Mouse (Mus musculus) lung, adult 2 months (tissue): ENCODE results near the gene Metrn. TPM values are rescaled to one million over a fixed set of nuclear protein-coding genes. Genes with fewer than 3 reads are reported as not detected.
A peak's percentile ranks its signal among the peaks of the same experiment; 100 is the strongest.

Experiments
- DNase-seq: peaks from one replicate; pipeline ENCODE4 v3.0.0; 2022
- H3K4me1 ChIP-seq: fragments of 200-500 bp; 2 replicates; pipeline ENCODE4 v1.6.1; 2011; ENCODE audit warnings: low read length; ENCODE audit not compliant: control insufficient read depth, insufficient read depth
- H3K4me3 ChIP-seq: fragments of 200-500 bp; replicated peaks from 2 replicates; pipeline ENCODE3; 2011; ENCODE audit warnings: low read depth, mild to moderate bottlenecking, control low read depth, low read length; ENCODE audit errors: extremely low read depth
- CTCF ChIP-seq: fragments of 200-500 bp; IDR thresholded peaks from 2 replicates; pipeline ENCODE4 v1.5.1; 2011; ENCODE audit warnings: mild to moderate bottlenecking, low read length, control low read depth; ENCODE audit not compliant: insufficient read depth
- POLR2A ChIP-seq: fragments of 200-500 bp; IDR thresholded peaks from 2 replicates; pipeline ENCODE4 v1.6.1; 2011; ENCODE audit warnings: low read depth, mild to moderate bottlenecking, control low read depth, low read length, borderline replicate concordance; ENCODE audit errors: extremely low read depth
- WGBS: fragments of 180-500 bp; shearing (Covaris S2); methylation state at CpG from one replicate; pipeline ENCODE4 v1.1.7; 2018; 5-methylcytosine and 5-hydroxymethylcytosine counted together
- polyA plus RNA-seq: library from polyadenylated mRNA; depleted of rRNA; stranded (reverse); fragments of >200 nt; gene quantifications from 2 replicates; pipeline ENCODE4 v1.2.3, GENCODE M21; 2012

Gene Metrn
- polyA plus RNA-seq, 1 experiment: 44.9 TPM

DNA sequence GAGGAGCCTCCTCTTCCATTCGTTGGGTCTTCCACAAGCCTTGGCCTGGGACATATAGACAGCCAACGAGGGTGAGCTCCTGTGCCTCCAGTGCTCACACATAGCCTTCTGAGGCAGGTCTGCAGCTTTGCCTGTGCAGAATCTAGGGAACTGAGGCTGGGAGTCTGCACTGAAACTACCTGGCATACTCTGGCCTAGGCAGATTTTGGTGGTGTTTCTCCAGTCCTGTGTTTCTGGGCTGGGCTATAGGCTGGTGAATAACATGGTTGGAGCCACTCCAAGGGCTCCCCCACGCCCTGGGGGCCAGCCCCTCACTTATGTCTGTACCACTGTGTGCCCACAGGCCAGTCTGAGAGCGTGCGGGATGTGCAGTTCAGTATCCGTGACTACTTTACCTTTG lies 28.4 kb upstream of the Metrn start:
- 86% methylated on average over 6 of the region's 6 CpGs for WGBS
- TF ChIP-seq CTCF: no peak
- TF ChIP-seq POLR2A: no peak
- no peak for DNase-seq
- Histone ChIP-seq H3K4me3 (no peak overlapping the region), H3K4me1 (peaks cover 13% of the 10 kb centered on the region)

DNA sequence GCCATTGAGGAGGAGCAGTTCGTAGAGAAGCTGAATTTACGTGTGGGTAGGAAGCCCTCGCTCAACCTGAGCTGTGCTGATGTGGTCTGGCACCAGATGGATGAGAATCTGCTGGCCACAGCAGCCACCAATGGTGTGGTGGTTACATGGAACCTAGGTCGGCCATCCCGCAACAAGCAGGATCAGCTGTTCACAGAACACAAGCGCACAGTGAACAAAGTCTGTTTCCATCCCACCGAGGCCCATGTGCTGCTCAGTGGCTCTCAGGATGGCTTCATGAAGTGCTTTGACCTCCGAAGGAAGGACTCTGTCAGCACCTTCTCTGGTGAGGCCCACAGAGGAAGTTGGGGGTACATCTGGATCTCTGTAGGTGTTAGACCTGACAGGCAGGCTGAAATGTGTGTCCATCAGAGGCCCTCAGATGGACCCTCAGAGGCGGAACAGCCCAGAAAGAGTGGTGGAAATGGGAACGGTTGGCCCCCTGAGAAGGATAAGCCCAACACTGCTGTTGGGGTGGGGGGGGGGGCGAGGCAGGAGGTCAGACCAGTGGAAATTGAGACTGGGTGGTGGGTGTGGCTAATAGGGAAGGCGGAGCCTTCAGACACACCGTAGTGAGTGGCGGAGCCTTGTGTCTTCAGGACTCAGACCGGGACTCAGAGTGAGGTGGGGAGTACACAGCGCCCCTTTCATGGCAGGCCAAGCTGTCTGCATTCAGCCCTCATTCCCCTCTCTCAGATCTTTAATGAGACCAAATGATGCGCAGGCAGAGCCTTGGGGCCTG lies 27.6 kb upstream of the Metrn start:
- no peak for DNase-seq
- WGBS: 70% methylated on average over 16 of the region's 17 CpGs
- H3K4me3 ChIP-seq: no peak overlapping the region
- peaks cover 12% of the 10 kb centered on the region for H3K4me1 ChIP-seq
- TF ChIP-seq POLR2A (no peak), CTCF (no peak)

GRCm38 (mm10) chr17:25823452-25823851 lies 26.5 kb upstream of the Metrn start, which contains the start of gene Wdr24:
Gene Wdr24 (plus strand): TSS chr17:25823627.
- 0% methylated on average over 18 of the region's 18 CpGs for WGBS
- peak; percentile 77 for DNase-seq
- TF ChIP-seq POLR2A: peak; percentile 74; the same call in 1 of the 2 replicates
- no peak for TF ChIP-seq CTCF
- Histone ChIP-seq H3K4me3 (peak within 1 kb of the TSS; percentile 76), H3K4me1 (peaks cover 9% of the 10 kb centered on the region)

DNA sequence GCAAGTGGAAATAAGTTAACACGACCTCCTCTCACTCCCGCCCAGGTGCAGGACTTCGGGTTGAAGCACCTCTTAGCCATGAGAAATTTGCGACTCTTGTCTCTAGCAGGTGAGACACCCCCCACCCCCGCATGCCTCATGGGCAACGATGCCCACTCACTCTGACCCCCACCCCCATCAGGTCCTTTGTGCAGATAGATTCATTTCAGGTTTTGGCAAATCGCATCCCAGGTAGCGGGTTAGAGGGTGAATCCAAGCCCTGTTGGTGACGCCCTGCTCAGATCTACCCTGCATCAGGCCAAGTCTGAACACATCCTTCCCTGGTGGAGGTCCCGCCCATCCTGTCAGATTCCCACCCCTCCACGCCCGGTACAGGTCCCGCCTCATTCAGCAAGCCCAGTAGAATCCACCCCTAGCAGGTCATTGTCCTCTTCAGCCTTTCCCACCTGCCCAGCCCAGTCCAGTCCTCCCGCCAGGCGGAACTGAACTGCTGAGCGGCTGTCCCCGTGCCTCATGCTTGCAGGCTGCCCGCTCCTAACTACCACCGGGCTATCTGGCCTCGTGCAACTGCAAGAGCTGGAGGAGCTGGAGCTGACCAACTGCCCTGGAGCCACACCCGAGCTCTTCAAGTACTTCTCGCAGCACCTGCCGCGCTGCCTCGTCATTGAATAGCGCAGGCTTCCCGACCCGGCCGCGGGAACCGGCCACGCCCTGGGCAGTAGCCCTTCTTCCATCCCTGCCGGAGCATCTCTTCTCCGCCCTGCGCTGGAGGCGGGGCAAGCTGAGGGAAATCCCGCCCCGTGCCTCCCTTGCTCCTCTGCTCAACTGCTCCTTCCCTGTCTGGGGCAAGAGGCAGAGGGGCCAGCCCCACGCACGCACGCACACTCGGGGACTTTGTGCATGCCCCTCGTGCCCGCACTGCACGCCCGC lies 22.2 kb upstream of the Metrn start:
- DNase-seq: peak; percentile 3
- H3K4me3 ChIP-seq: no peak overlapping the region
- 7% methylated on average over 46 of the region's 46 CpGs for WGBS
- TF ChIP-seq CTCF: no peak
- TF ChIP-seq POLR2A: no peak
- H3K4me1 ChIP-seq: peaks cover 2% of the 10 kb centered on the region; the same call in 1 of the 2 replicates

DNA sequence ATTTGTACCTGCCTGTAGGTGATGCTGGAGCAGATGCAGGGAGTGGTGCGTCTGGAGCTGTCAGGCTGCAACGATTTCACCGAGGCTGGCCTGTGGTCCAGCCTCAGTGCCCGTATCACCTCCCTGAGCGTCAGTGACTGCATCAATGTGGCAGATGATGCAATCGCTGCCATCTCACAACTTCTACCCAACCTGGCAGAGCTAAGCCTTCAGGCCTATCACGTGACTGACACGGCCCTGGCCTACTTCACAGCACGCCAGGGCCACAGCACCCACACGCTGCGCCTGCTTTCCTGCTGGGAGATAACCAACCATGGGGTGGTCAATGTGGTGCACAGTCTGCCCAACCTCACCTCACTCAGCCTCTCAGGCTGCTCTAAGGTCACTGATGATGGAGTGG lies 20.7 kb upstream of the Metrn start:
- DNase-seq: no peak
- TF ChIP-seq CTCF (no peak), POLR2A (no peak)
- Histone ChIP-seq H3K4me3 (no peak overlapping the region), H3K4me1 (no peaks in the 10 kb centered on the region)
- 79% methylated on average over 11 of the region's 11 CpGs for WGBS

DNA sequence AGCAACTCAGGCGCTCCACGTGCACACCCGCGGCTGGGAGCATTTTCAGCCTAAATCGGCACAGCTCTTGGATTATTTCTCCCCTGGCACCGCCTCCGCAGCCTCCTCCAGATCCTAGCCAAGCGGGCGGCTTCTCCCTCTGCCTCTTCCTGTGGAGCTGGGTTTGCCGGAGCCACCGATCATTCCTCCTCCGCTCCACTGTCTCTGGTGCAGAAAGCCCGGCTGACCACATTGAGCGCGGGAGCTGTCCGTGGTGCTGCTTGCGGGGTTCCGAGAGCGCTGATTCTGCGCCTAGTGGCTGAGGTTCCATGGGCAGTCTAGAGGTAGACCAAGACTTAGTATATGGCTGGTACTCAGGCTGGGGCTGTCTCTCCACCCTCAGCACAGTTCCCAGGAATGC lies 16.5 kb upstream of the Metrn start:
- no peaks in the 10 kb centered on the region; the same call in 1 of the 2 replicates for H3K4me1 ChIP-seq
- peak; percentile 66 for DNase-seq
- WGBS: 2% methylated on average over 20 of the region's 20 CpGs
- no peak for TF ChIP-seq POLR2A
- TF ChIP-seq CTCF: peak; percentile 55
- H3K4me3 ChIP-seq: no peak overlapping the region

GRCm38 (mm10) chr17:25810890-25811289 lies 14.0 kb upstream of the Metrn start:
- Histone ChIP-seq H3K4me1 (no peaks in the 10 kb centered on the region; the same call in 1 of the 2 replicates), H3K4me3 (no peak overlapping the region)
- no peak for TF ChIP-seq CTCF
- no peak for TF ChIP-seq POLR2A
- 66% methylated on average over 4 of the region's 4 CpGs for WGBS
- DNase-seq: no peak

GRCm38 (mm10) chr17:25809606-25810340 lies 12.8 kb upstream of the Metrn start:
- peak overlapping the region; percentile 49 for H3K4me3 ChIP-seq
- DNase-seq: no peak
- WGBS: 10% methylated on average over 25 of the region's 25 CpGs
- H3K4me1 ChIP-seq: no peaks in the 10 kb centered on the region; the same call in 1 of the 2 replicates
- no peak for TF ChIP-seq CTCF
- no peak for TF ChIP-seq POLR2A

DNA sequence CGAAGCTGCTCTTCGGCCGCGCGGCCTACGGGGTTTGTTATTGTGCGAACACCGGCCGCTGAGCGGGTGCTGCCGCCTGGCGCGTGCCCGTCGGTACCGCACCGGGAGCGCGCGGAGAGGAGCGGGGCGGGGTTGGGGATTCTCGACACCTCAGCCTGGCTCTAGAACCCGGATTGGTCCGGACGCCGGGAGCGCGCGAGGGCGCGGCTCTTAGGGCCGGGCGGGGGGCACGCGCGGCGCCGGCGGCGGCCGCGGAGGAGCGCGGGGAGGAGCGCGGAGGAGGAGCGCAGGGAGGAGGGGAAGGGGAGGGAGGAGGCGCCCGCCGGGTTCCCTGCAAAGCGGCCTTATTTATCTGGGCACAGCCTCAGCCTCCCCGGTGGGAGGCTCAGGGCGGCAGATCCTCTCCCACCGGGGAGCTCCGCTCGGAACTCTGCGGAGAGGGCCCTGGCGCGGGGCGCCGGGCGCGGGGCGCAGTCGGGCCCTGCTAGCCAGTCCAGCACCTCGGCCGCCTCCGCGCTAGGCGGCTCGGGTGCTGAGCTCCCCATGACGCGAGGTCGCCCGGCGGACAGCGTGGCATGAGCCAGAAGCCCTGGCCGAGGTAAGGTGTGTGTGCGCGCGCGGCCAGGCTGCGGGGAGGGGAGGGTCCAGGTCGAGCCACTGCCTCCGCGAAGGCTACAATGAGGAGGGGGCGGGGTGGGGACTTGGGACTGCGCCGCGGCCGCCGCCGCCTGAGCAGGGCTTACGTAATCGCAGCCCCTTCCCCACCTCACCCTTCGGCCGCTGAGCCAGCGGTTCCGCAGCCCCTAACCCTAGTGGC lies 12.1 kb upstream of the Metrn start, which contains the start of gene Fbxl16:
Fbxl16 (plus strand) TSS at position 297 of the 817 bp plus-strand sequence.
- no peaks in the 10 kb centered on the region; the same call in 1 of the 2 replicates for H3K4me1 ChIP-seq
- TF ChIP-seq POLR2A (no peak), CTCF (no peak)
- peak within 1 kb of the TSS; percentile 58 for H3K4me3 ChIP-seq
- DNase-seq: peak; percentile 54
- WGBS: 1% methylated on average over 86 of the region's 100 CpGs
